Mouse (Mus musculus) megakaryocyte-erythroid progenitor cell, adult 5-6 weeks (primary cell): ENCODE results near the gene Farp1. TPM values are rescaled to one million over a fixed set of nuclear protein-coding genes. Genes with fewer than 3 reads are reported as not detected.

Experiments
- ATAC-seq: replicated peaks from 2 replicates; pipeline ENCODE4 v1.8.0; 2016; ENCODE audit warnings: mild to moderate bottlenecking, inconsistent platforms; ENCODE audit not compliant: severe bottlenecking, poor library complexity, low FRiP score, low TSS enrichment
- total RNA-seq, 2 experiments: library from RNA; stranded (forward) in 1 of 2; stranded (reverse) in 1 of 2; fragments of 200-1000, 215-1000 nt in 1 of 2; fragments of >200 nt in 1 of 2; fragmentation: Nextera tagmentation in 1 of 2; gene quantifications; 2 replicates each; pipeline ENCODE4 v1.2.3; 2014 to 2017

The Farp1 gene
- total RNA-seq, 2 experiments from 2014 or later: not detected

DNA sequence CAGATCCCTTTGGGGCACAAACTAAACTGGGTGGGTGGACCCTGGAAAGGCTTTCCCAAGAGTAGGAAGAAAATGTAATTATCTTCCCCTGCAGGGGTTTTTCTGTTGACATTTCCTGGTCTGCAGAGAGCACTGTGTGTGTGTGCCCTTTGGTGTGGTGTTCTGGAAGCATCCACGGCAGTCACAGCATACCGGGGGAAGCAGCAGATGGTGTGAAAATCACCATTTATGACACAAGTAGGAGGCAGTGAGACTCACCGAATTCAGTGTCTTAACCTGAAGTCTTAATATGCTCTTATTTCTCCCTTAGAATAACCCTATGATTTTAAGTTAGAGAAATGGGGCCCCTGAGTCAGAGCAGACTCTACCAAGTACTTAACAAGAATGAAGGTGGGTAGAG is 133.7 kb downstream of the Farp1 start:
- ATAC-seq: no peak

DNA sequence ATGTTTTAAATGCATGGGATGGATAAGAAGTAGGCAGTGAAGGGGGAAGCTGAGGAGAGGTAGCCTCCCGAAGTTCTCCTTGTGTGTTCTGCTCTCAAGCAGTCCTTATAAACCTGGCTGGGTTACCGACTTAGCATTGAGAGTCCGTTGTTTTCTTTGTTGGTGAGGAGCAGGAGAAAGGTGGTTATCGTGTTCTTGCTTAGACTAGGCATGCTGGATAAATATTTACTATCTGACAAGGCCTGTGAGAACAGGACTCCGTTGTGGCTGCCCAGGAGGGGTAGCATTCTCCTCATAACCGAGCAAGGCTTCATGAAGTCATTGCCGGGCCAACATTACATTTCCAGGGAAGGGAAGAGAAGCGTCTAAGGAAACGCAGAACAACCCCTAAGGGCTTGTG is 135.3 kb downstream of the Farp1 start:
- ATAC-seq: no peak

DNA sequence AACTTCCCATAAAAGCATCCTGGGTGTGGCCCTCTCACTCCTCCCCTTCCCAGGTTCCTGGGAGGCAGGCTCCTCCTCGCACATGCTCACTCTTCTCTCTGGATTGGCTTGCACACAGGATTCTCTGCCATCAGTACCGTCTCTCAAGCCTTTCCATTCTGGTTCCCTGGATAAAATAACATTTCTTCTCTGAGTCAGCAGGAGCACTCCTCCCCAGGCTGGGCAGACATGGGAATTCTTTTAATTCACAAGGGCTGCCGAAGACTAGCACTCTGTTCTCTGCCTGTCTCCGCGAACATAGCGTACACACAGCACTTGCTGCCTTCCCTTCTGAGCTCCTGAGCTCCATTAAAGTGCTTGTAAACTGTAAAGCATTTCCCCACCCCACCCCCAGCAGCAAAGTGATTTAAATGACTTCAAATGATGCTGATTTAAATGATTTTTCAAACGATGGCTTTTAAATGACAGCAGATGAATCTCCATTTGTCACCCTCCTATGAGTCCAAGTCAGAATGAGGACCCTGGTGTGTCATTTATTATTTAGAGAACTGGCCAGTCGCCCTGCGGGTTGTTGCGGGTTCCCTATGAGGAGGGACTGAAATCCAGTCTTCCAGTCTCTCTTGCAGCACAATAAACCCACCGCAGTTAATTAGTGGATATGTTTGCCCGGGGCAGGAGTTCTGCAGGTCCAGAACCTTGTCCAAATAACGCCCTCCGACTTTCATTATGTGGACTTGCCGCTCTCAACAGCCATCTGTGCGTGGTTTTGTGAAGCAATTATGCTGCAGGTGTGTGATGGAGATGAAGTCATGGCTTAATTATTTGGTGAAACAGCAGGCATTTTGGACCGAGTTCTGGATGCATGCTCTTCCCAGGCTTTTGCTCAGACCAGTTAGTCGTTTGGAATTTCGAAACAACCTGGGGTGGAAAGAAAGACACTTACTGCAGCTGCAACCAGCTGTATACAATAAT is 137.4 kb downstream of the Farp1 start:
- no peak for ATAC-seq

DNA sequence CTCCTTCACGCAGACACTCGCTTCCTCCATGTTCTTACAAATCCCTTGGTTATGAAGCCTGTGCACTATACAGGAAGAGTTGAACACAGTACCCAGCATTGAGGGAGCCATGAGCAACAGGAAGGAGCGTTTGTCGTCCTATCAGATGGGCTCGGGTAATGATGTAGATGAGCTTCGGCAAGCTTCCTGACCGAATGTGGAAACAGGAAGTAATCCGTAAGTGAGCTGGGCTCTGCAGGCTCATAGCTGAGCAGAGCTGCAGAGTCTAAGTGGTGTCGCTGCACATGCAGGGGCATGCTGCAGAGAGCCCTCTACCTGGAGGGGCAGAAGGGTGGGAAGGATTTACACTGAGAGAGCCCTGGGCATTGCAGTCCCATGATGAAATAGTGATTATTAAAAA is 140.4 kb downstream of the Farp1 start:
- ATAC-seq: no peak

DNA sequence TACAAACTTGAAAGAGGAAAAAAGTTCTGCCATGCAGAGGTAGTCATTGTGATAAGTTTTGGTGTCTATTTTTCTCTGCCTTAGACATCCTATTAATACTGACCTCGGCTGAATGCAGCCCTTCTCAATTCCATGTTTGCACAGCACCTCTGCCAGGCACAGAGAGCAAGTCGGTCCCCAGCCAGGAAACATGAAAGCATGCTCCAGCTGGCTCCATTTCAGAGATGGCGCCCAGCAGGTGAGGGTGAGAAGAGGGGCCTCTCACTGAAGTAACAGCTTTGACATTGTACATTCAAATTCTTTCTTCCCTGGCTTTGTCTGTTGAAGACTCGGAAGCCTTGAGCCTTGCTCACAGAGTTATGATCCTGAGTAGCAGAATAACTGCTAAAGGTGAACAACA is 140.9 kb downstream of the Farp1 start:
- no peak for ATAC-seq

DNA sequence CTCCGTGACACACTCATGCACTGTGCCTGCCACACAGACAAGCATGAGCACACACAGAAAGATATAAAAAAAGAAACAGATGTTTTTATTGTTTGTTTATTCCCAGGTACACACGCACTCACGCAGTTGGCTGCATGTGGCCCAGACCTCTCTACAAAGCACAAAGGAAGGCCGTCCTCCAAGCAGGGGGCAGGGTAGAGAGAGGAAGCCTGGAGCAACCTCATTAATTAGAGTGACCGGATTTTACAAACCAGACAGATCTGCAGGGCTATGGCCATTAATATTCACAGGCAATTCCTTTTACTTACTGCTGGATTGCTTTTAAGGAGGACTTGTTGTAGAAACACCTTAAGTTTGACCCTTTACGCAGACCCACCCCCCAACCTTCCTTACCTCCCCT is 142.9 kb downstream of the Farp1 start:
- ATAC-seq: no peak

DNA sequence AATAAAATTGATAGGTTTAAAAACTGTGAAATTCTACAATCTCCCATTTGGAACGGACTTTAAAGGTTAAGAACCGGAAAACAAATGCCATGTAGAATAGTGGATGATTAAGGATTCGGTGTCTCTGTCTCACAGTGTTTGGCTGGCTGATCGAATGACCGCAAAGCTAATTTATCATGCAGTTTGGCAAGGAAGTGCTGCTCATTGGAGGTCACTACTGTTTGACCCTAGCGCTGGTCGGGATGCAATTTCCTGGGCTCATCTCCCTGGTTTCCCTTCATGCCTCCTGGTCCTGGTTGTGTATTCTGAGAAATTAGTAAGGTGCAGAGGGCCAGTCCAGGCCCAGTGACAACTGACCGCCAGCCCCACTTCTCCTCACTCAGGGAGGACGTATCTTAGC is 145.6 kb downstream of the Farp1 start:
- no peak for ATAC-seq

DNA sequence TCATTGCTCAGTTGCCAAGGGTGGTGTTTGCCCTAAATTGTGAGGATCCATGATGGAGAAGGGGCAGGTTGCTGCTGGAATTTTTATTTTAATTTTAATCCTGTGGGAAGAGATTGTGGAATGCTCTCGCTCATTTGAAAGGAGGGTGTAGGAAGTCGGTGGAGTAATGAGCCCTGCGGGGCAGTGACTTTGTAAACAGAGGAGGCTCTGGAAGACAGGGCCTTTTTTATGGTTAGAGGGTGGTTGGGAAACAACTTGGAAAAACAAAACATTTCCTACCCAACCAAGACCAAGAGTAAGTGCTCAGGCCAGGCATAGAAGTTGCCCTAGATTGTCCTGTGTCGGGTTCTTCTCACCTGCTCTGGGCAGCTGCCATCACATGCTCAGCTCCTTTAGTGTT is 146.8 kb downstream of the Farp1 start:
- no peak for ATAC-seq

DNA sequence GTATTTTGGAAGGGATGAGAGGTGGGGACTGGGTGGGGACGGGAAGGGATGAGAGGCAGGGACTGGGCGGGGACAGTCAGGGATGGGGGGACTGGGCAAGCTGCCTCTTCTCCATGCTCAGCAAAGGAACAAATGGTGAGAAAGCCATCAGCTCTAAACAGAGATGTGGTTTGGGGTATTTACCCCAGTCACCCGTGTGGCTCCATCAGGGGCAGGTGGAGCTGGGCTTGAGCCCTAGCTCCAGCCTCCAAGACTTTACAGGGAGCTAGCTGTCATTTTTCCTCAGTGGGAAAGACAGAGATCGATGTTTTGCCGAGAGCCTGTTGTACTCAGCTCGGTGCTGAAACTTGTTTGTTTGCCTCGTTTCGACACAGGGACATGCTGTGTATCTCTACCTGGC is 148.0 kb downstream of the Farp1 start:
- ATAC-seq: no peak

DNA sequence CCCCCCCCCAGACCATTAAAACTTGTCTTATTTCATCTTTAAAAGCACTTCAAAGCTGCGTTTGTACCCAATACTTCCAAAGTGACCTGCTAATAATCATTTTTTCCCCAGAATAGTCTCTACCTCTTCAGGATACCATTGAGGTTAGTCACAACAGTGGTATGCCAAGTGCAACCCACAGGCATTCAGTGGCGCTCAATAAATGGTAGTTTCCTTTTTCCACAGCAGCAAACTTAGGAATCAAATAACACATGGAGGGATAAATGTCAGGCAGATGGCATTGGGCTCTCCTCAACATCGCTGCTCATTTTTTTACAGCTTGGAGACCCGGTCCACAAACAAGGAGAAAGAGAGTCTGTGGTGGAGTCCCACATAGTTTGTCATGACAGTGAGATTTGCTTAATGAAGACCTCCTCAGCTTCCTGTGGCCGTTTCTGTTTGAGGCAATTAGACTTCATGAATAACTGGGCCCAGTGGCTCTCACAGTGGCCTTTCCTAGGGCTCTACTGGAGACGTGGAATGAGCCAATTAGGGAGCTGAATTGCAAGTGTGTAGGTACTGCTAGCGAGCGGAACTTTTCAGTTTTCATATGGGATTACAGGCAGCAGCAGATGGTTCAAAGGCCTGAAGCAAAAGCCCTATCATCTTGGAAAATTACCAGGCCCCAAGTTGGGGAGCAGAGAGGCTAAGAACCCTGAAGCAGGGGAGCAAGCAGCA is 148.6 kb downstream of the Farp1 start:
- ATAC-seq: no peak

DNA sequence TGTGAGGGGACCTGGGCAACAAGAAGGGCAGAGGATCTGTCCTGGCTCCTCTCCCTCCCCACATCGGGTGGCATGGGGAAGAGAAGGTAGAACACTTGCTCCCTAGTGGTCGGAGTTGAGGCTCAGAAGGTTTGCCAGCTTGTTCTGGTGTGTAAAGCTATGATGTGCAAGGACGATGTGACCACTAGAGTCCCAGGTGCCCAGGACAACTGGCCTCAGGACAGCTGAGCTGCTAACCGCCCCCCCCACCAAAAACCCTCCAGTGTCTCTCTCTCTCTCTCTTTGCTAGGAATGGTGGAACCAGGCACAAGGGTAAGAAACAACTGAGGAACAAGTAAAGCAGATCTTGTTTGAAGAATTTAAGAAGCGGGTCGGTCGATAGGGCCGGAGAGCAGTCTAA is 149.4 kb downstream of the Farp1 start:
- no peak for ATAC-seq

DNA sequence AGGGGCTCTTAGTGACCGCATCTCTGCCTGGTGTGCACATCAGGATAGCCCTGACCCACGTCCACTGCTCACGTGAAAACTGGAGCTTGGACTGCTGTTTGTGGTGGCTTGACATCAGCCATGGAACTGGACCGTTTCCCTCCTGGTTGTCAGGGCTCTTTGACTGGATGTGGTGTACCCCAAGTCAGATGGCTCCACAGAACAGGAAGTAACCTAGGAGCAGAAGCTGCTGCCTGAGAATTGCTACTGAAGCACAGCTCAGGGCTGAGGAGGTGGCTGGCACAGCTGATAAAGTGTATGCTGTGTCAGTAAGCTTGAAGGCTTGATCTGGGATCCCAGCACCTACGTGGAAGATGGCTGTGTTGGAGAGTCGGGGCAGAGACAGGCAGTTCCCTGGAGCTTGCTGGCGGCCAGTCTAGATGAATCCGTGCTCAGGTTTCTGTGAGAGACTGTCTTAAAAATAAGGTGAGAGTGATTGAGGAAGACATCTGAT is 151.4 kb downstream of the Farp1 start:
- no peak for ATAC-seq

DNA sequence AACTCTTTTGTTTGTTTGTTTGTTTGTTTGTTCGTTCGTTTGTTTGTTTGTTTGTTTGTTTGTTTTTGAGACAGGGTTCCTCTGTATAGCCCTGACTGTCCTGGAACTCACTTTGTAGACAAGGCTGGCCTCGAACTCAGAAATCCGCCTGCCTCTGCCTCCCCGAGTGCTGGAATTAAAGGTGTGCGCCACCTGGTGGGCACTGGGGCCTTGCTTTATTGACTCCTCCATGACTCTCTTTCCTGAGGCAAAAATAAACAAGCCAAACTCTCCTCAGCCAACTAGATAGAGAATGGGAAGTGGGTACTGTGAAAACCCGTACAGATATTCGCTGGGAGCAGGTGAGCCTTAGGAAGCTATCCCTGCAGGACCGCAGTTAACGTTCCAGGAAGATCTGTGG is 154.8 kb downstream of the Farp1 start:
- 0 out of 2 replicates have a peak, but pooled peaks have one; percentile 30 for ATAC-seq

DNA sequence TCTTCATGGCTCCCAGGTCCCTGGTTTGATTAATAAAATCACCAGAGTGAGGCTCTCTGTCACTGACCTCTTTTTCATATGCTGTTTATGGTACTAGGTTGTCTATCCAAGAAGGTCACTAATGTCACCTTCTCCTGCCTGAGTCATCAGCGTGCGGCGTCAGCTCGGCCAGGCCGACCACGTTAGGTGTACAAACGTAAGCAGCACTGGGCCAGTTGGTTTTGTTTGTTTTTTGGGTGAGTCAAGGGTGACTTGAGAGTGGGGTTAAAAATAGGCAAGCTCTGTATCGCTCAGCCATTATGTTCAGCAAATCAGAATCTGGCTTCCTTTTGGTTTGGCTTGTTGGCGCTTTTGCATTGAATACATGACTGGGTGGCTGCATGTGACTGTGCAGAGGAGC is 155.4 kb downstream of the Farp1 start:
- ATAC-seq: no peak

DNA sequence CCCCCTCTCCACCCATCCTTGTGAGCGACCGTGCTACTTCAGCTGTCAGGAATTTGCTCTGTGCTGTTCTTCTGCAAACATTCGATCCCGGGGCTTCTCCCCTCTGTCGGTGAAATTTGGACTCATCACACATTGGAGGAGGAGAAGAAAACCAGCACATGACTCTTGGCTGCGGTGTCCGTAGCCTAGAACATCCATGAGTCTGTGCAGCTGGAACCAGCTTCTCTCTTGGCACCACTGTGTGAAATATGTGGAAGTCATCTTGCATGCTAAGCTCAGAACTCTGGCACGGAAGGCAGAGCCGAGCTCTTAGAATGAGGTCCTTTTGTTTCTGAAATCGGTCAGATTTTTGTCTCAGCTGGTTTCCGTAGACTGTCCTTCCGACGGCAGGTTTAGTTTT is 156.7 kb downstream of the Farp1 start:
- no peak for ATAC-seq

DNA sequence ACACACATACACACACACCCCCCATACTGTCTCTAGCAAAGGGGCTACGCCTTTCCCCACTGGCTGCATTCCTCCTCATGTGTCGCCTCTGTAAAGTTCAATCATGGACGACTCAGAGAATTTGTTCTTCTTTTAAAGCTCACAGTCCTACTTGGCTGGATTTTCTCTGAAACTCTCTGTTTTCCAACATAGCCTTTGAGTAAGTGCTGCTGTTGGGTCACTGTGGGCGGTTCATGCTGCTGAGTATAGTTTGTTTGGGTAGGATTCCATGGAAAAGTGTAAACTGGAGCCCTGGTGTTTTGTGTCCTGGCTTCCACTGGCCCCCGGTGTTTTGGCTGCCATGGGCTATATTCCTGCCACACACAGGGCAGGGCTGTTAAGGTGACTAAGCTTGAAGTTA is 157.4 kb downstream of the Farp1 start:
- ATAC-seq: no peak

DNA sequence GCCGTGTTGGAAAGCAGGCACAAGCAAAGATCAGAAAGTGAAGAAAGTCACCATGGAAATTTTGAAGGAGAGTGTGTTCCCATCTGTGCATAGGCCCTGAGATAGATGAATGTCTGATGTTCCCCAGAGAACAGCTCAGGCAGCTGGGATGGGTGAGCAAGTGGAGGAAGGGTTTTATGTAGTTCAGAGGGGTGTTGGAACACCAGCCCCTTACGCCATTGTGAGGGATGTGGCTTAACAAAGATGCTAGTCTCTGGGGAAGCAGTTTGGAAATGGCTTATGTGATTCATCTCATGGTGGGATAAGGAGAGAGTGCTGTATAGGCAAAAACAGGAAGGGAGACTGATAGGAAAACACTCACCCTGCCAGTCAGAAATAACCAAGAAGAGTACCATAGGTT is 159.0 kb downstream of the Farp1 start:
- ATAC-seq: no peak

DNA sequence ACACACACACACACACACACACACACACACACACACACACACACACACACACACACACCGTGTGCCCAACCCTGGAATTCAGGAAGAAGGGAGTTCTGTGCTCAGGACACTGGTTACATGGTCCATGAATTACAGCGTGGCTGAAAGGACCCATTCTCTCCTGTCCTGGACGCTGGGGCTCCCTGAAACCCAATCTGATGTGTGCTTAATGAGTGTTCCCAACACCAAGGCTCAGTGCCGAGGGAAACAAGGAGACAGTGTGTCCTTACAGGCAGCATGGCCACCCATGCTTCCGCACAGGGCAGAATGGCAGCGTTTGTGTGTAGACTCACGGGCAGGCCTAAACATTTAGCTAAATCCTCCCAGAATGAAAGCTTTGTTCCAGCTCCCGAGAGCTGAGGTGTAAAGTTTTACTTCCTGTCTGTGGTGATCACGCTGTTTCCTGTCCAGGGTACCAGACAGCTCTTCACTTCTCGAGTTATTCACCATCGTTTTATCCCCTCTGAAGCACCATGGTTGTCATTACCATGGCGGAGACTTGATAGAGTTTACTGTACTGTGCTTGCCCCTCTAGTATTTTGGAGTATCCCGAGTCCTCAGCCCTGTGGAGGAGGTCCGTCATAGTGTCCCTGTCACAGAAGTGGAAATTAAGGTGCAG is 164.0 kb downstream of the Farp1 start:
- ATAC-seq: no peak

DNA sequence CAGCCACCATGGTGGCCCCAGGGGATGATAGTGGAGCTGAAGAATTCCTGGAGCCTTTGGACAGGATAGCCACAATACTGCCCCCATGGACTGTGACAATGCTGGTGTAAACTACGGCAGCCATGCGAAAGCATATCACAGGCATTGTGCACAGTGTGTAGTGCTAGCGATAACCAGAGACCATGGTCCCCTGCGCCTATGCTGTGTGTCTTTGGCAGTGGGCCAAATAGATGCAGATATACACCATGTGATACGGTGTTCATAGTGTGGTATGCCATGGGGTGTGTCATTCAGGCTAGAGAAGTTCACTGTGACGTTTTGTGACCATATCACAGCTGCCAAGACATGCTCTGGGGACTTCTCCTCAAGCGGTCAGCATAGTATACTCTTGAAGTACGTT is 164.8 kb downstream of the Farp1 start:
- peak; percentile 98 for ATAC-seq

DNA sequence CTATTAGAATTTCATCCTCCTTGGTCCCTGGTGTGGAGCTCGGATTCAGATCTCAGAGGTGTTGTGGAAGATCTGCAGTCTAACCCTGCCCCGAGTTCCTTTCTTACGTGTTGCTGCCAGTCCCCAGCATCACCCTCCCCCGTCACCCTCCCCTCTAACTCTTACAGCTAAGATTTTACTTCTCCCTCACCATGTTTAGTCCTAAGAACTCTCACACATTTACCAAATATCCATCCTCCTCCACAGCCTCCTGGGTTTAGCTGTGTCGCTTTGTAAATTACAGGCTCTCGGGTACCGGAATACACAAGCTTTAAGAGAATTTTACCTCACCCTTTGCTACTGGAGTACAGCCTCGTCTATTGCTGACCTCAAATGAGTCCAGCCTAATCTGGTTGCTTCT is 165.4 kb downstream of the Farp1 start:
- ATAC-seq: no peak
